Mouse (Mus musculus): ENCODE results near the gene Ddx54.

Gene Ddx54

DNA sequence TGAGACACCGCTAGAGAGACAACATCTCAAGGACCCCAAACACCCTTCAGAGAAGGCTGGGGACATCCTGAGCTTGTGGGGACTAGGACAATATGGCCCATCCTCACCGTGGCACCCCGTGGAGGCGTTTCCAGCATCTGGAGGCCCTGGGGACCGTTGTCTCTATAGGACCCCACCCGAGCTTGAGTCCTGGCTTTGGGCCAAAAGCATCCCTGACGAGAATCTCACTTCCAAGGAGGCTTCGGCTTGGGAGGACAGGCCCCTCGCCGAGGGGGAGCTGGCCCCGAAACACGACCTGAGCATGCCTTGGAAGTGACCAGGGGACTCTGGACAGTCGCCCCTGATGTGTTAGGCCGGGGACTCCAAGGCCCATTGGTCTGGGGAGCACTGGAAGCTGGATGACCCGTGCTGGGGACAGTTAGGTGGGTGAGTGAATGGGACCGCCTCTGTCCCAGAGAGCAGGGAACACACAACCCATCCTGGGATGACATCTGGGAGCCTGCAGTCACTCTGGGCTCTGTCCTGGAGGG is 3.2 kb upstream of the Ddx54 start:
- DNase-seq (ENCODE audit: low spot score in 2 of 2): no peak

DNA sequence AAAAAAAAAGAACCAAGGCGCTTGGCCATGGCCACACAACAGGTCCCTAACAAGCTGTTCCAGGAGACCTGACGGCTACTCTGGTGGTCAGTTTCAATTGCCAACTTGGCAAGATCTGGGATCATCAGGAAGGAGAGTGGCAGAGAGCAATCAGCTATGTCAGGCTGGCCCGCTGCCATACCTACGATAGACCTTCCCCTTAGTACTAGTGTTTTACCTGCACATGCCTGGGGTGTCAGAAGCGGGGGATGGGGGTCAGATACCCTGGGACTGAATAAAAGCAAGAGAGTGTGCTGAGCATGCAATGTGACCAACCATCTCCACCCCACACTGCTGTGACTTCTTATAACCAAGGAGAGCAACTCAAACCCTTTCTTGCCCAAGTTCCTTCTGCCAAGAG is 1.6 kb upstream of the Ddx54 start:
- DNase-seq (ENCODE audit: low spot score in 2 of 2): no peak

DNA sequence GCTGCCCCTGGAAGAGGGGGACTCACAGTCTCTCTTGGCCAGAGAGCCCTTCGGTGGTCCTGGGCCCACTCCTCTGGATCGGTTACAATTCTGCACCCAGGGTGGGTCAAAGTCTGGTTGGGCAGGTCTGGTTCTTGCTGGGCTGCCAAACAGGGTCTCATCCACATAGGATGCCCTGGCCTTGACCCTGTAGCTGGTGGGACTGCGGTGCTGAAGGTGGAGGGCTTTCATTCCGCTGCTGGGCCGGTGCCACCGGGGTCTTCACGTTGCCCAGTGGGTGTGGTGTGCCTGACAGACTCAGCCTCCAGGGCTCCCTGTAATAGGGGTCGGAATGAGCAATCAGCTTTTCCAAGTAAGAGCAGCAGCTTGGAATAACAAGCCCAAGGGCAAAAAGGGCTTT is 1.1 kb upstream of the Ddx54 start:
- DNase-seq (ENCODE audit: low spot score in 2 of 2): no peak

DNA sequence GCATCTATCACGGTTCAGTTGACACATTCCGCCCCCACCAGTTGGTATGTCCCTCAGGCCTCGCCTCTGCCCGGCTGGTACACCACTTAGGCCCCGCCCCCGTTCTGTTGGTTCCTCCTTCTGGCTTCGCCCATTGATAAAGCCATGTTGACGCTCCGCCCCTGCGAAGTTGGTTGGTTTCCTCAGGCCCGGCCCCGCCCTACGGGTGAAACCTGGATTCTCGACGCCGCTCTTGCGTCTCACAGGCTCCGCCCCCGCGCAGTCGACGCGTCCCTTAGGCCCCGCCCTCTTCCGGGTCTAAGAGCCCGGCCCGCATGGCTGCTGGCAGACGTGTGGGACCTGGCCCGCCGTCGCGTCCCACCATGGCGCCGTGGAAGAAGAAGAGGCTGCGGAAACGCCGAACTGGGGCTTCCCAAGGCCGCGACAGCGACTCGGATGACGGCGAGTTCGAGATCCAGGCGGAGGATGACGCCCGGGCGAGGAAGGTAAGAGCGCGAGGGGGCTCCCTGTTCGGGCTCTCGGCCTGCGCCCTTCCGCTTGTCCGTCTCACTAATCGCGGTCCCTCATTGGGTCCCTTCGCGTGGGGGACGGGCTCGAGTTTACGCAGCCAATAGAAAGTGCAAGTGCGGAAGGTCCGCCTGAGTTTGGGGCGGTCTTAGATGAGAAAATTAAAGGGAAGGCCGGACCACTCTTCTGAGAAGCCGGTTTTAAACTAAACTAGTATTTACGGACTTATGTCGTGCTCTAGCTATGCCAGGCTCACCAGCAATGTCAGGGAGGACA is 474 bp downstream of the Ddx54 start:
- peak; percentile 100 for DNase-seq (ENCODE audit: low spot score in 2 of 2)

DNA sequence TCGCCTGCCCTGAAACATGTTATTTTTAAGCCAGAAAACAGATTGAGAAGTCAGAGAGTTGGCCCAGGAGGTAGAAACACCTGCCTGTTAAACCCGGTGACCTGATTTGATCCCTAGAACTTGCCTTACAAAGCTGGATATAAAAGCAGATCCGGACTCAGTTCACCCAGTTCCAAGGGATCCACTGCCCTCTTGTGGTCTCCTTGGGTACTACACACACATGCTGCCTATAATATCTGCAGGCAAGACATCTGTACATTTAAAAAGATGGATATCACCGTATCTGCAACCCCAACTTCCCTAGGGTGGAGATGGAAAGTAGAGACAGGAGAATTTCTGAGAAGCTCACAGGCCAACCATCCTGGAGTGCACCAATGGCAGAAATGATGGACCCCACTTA is 3.4 kb downstream of the Ddx54 start:
- DNase-seq (ENCODE audit: low spot score in 2 of 2): no peak

DNA sequence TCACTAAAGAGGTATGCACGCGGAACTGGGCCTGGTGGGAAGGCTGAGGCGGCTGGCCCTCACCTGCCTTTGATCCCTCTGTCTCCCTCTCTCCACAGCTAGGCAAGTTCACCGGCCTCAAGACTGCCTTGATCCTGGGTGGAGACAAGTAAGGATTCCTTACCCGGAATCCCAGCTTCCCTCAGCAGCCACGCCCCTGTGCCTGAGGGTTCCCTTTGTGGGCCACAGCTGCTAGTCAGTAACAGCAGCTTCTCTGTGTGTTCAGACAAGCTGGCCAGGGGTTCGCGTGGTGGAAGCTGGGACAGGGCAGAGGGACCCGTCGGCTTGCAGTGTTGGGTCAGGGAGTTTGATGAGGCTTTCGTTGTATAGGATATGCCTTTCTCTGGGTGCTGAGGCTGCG is 6.2 kb downstream of the Ddx54 start:
- DNase-seq (ENCODE audit: low spot score in 2 of 2): no peak

DNA sequence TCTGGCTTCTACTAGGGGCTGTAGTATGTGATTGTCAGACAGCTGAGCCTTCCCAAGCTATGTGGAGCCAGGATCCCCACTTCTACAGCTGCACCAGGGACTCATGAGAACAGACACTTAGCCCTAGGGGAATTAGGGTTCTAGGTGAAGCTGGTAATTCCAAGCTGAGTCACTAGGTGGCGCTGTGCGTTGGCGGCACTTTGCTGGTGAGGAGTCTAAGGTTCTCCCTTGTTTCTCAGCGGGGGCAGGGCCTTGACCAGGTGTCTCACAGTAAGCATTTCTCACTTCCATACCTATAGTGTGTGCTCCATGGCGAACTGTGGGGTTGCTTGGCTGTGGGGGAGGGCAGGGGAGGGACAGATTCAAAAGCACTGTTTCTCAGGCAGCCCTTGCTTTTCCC is 6.7 kb downstream of the Ddx54 start:
- peak; percentile 66 to 72 for DNase-seq (ENCODE audit: low spot score in 2 of 2)

DNA sequence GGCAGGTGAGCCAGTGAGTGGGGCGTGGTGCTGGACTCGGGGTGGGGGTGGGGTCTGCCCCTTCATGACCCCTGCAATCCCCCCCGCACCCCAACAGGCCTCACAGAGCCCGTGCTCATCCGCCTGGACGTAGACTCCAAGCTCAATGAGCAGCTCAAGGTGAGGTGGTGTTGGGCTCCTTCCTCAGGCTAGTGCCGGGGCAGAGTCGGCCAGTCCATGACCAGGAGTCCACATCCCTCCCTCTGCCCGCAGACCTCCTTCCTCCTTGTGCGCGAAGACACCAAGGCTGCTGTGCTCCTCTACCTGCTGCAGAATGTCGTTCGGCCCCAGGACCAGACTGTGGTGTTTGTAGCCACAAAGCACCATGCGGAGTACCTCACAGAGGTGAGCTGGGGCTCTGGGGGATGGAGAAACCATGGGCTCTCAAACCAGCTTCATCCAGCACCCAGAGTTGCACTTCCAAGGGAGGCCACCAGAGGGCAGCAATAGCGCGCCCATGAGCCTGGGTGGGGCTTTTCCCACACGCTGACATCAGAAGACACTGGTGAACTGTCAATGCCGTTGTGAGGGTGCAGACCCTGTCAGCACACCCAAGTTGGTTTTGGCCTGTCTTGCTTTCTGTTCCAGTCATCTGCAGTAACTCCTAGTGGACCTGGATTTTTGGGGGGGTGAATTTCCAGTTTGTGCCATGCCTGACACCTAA is 8.0 kb downstream of the Ddx54 start:
- peak; percentile 89 for DNase-seq (ENCODE audit: low spot score in 2 of 2)

DNA sequence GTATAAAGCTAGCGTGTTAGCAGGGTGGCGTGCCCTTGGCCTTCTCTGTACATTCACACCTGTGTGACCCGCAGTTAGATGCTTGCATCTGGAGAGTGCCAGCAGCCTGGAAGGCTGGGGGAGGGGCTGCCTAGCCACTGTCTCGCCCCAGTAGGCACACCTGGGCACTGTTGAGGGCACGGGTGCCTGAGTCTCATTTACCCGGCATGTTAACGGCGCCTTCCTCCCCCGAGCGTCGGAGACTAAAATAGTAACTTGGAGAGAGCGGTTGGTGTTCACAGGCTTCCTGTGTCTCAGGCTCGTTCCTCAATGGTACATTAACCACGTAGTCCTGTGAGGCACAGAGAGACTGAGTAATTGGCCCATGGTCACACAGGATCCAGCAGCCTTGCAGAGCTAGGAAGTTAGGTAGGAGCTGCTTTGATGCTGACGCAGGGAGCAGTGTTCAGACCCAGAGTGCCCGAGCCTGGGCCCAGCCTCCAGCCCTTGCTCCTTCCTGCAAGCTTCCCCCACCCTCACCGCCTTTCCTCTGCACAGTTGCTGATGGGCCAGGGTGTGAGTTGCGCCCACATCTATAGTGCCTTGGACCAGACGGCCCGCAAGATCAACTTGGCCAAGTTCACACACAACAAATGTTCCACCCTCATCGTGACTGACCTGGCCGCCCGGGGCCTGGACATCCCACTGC is 8.7 kb downstream of the Ddx54 start:
- DNase-seq (ENCODE audit: low spot score in 2 of 2): peak; percentile 41 to 54

DNA sequence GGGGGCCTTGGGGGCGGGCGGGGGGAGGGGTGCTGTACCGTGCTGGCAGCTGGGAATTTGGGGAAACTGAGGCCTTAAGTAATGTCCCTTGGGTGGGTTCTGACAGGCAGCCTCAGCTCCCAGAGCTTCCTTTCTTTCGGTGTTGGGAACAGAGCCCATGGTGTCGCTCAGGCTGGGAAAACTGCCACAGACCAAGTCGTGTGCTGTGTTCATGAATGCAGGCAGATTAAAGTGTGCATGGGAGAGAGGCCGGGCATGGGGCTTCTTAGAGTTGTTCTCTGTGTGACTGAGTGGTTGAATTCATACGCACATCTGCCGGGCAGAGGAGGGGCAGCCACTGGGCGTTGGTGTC is 9.3 kb downstream of the Ddx54 start:
- peak in 1 of 2 experiments; percentile 50 for DNase-seq (ENCODE audit: low spot score in 2 of 2)

DNA sequence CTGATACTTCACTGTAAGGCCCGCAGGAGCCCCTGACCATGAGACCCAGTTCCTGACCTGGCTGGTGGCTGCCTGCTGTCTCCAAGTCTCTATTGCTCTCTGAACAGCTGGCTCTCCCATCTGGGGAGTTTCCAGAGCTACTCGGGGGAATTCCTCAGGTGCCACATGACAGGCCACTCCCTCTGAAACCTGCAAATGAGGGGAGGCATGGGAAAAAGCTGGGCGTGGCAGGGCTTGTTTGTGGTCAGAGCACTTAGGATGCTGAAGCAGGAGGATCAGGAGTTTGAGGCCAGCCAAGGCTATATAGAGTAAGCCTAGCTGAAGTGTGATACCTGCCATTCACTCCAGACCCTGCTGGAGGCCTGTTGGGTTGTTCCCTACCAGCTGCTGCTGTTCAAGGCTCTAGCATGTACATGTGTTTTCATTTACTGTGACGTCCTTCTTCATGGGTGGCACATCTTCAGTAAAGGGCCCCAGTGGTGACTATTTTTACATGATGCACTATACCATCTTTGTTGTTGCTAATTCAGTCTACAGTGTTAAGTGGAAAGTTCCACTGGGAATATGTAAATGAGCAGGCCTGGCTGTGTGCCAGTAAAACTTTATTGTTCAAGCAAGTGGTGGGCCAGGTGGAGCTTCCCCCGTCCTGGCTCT is 9.8 kb downstream of the Ddx54 start:
- DNase-seq (ENCODE audit: low spot score in 2 of 2): no peak

DNA sequence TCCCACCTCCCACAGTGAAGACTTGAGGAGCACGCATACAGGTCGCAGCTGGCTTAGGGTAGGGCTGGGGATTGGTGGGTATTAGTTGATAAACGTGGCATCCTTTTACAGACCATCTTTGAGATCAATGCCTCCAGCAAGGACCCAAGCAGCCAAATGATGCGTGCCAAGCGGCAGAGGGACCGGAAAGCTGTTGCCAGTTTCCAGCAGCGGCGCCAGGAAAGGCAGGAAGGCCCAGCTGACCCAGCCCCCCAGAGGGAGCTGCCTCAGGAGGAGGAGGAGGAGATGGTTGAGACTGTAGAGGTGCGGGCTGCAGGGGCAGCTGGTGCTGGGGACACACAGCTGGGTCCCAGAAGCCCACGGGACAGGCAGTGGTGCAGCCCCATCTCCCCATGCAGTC is 11.9 kb downstream of the Ddx54 start:
- no peak for DNase-seq (ENCODE audit: low spot score in 2 of 2)

DNA sequence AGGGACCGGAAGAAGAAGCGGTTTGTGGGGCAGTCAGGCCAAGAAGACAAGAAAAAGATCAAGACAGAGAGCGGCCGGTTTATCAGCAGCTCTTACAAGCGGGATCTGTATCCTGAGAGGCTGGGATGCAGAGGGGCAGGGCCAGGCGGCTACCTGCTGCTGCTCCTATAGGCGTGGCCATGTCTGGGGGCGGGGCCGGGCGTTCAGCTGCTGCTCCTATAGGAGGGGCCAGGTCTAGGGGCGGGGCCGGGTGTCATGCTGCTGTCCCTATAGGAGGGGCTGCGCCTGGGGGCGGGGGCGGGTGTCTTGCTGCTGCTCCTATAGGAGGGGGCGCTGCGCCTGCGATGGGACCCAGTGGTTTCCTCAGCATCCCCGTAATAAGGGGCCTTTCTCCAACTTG is 13.9 kb downstream of the Ddx54 start:
- no peak for DNase-seq (ENCODE audit: low spot score in 2 of 2)

DNA sequence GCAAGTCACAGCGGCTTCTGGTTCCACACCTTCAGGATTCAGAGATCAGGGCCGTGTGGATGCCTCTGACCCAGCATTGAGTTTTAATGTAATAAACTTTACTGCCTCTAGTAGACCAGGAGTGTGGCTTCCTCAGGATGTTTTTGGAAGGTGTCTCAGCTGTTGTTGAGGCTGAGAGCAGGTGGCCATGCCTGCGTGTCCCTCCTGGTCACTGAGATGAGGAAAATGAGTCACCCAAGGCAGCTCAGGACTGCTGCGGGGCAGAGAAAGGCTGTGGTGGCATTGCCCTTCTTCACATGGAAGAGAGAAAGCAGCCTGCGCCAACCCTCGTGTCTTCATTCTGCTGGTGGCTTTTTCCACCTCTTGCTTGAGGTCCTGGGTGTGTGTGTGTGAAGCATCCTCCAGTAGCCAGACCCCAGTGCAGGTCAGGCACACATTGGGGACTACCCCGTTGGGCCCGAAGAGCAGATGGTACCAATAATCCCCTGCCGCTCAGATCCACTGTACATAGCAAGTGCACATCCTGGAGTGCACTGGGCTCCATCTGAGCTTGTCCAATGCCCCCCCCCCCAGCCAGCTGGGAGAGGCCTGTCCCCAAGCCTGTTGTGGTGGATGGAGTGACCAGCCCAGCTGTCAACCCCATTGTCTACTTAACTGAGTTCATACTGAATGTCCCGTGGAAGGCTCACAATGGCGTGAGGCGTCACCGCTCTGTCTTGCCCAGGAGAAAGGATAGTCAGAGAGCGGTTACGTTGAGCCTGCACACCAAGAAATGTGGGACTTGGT is 15.2 kb downstream of the Ddx54 start:
- DNase-seq (ENCODE audit: low spot score in 2 of 2): no peak

DNA sequence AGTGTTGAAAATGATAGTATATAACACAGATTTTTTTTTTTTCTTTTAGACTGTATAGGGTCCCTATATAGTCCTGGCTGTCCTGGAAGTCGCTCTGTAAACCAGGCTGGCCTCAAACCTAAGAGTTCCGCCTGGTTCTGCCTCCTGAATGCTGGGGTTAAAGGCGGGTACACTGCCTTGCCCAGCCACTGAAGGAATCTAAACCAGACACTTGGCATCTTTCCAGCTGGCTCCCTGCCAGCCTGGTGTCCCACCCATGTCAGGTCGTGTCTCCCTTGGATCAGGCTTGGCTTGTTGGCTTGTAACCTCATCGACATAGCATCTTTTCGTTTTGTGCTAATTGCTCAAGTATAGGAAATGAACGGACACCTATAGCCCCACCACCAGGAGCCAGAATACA is 16.1 kb downstream of the Ddx54 start:
- no peak for DNase-seq (ENCODE audit: low spot score in 2 of 2)

DNA sequence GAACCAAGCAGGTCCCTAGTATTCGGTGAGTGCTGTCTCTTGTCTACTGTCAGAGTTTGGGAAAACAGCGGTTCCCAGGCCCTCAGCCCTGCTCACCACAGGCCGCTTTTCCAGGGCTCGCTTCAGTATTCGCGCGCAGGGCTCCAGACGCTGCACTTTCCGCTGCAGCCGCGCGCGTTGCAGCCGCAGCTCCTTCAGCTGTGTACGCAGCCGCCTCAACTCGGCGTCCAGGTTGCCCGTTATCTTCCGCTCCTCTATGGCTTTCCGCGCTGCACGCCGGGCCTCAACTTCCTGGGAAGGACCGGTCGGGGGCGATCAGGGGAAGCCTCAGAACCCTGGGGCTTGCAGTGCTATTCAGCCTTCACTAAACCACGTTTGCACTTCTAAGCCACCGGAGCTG is 18.6 kb downstream of the Ddx54 start:
- no peak for DNase-seq (ENCODE audit: low spot score in 2 of 2)

DNA sequence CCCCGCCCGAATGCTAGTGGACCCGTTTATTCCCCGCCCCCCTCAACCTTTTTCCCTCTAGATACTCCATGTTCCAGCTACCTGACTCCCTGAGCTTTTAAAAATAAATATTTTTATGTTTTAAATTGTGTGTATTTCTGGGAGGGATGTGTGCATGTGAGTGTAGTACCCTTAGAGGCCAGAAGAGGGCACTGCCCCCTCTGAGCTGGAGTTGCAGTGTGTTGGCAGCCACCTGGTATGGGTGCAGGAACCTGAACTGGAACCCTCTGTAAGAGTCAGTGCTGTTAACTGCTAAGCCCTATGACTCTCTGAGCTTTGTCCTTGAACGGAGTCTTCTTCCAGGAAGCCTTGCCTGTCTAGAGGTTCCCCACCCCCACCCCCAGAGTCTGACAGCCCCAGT is 19.4 kb downstream of the Ddx54 start:
- no peak for DNase-seq (ENCODE audit: low spot score in 2 of 2)

DNA sequence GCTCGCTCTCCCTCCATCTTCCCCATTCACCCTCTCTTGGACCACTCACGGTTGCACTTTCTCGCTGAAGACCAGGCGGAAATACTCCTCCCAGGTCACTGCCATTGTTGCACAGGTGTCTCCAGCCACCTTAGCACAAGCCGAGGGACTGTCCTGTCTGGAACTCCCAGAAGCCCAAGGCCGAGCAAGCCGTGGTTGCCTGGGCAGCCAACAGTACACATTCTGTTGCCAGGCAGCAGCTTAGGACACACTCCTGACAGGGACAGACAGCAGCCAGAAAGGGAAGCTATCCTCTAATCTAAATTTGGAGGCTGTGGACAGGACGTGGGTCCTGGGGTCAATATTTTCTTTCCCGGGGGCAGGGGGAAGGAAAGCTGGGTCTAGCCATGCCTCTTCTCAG is 21.6 kb downstream of the Ddx54 start, which contains the start of gene Cfap73:
Gene Cfap73 (minus strand): TSS at position 105 of the 400 bp plus-strand sequence.
- no peak for DNase-seq (ENCODE audit: low spot score in 2 of 2)

DNA sequence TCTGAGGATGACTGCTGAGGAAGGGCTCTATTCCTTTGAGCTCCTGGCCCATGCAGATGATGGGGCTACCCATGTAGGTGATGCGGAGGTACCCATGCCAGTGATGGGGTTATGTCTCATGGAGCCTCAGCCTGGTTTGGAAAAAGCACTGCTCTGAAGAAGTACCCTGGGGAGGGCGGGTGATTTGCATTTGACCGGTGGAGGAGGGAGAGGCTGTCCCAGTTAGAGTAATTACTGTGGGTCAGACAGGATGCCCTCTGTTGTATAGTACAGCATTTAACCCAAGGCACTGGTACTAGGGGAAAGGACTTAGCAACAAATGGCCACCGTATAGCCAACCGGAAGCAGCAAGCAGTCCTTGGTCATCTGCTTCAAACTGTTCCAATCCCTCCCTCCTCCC is 22.3 kb downstream of the Ddx54 start:
- DNase-seq (ENCODE audit: low spot score in 2 of 2): no peak

DNA sequence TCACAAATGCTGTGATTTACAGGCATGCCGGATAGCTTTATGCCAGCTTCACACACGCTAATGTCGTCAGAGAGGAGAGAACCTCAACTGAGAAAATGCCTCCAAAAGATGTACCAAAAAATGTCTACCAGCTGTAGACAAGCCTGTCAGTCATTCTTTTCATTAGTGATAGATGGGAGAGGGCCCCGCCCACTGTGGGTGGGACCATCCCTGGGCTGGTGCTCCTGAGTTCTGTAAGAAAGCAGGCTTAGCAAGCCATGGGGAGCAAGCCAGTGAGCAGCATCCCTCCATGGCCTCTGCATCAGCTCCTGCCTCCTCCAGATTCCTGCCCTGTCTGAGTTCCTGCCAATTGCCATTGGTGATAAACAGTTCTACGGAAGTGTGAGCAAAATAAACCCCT is 23.1 kb downstream of the Ddx54 start:
- DNase-seq (ENCODE audit: low spot score in 2 of 2): no peak

DNA sequence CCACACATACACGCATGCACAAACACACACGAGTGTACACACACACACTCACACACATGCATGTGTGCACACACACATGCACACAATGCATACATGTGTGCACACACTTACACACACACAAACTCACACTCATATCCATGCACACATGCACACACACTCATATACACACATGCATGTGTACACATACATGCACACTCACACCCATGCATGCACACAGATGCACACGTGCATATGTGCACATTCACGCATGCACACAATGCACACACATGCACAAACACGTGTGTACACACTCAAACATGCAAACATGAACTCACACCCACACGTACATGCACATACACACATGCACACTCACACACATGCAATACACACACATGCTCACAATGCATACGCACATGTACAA is 27.6 kb downstream of the Ddx54 start:
- DNase-seq (ENCODE audit: low spot score in 2 of 2): no peak
